Mouse (Mus musculus) liver, embryonic 11.5 days (tissue): Measurements from ENCODE around the gene Hnrnph3. TPM values are rescaled to one million over a fixed set of nuclear protein-coding genes. Genes with fewer than 3 reads are reported as not detected.

Experiments
- polyA plus RNA-seq: library from polyadenylated mRNA; unstranded; fragments of >200 nt; fragmentation: Nextera tagmentation; extraction: Ambion mirVana; gene quantifications from 2 replicates; pipeline ENCODE4 v1.2.1, GENCODE M21; 2014

Gene Hnrnph3
- polyA plus RNA-seq, 1 experiment from 2014 or later, result 57.1 TPM

Other genes with a start within 250 kb of the Hnrnph3 start
- 116 and 123 TPM in 2 replicates for gene Ccar1, start 231.9 kb downstream of the Hnrnph3 start, polyA plus RNA-seq
- 11.7 and 12.9 TPM in 2 replicates for gene Tet1, start 115.2 kb downstream of the Hnrnph3 start, polyA plus RNA-seq
- gene Slc25a16, start 103.6 kb downstream of the Hnrnph3 start, polyA plus RNA-seq, result 13.5 and 15.7 TPM in 2 replicates
- 58.1 and 61.6 TPM in 2 replicates for gene Dna2, start 77.2 kb downstream of the Hnrnph3 start, polyA plus RNA-seq
- gene Rufy2, start 44.0 kb downstream of the Hnrnph3 start, polyA plus RNA-seq, result 5.7 and 9.8 TPM in 2 replicates
- gene Pbld2, start 98 bp upstream of the Hnrnph3 start, polyA plus RNA-seq, result 0.73 and 1.2 TPM in 2 replicates
- 1.9 and 2.5 TPM in 2 replicates for gene Pbld1, start 35.9 kb upstream of the Hnrnph3 start, polyA plus RNA-seq
- gene Atoh7, start 75.4 kb upstream of the Hnrnph3 start, polyA plus RNA-seq, result not detected in 2 replicates
- 0.16 and 0.30 TPM in 2 replicates for gene Mypn, start 179.7 kb upstream of the Hnrnph3 start, polyA plus RNA-seq
- gene Herc4, start 219.6 kb upstream of the Hnrnph3 start, polyA plus RNA-seq, result 46.1 and 48.8 TPM in 2 replicates